Mouse (Mus musculus) heart, embryonic 11.5 days (tissue): ENCODE data around the gene Hip1r. TPM values are rescaled to one million over a fixed set of nuclear protein-coding genes. Genes with fewer than 3 reads are reported as not detected.

ENCODE experiments used
- ATAC-seq: fragments of 200-750 bp; cut with Nextera tagmentation; replicated peaks from 2 replicates; pipeline ENCODE4 v1.8.0; 2017; ENCODE audit warnings: moderate library complexity; ENCODE audit not compliant: insufficient number of reproducible peaks, low FRiP score, low TSS enrichment
- H3K27ac ChIP-seq: fragments of 300-500 bp; sonication (generic); 2 replicates; pipeline ENCODE4 v1.5.1; 2014; ENCODE audit warnings: mild to moderate bottlenecking, low read depth, low read length
- H3K27me3 ChIP-seq: fragments of 300-500 bp; sonication (generic); 2 replicates; pipeline ENCODE4 v1.6.1; 2014; ENCODE audit warnings: mild to moderate bottlenecking, low read length, mixed read lengths; ENCODE audit not compliant: control insufficient read depth, insufficient read depth
- H3K36me3 ChIP-seq: fragments of 300-500 bp; sonication (generic); 2 replicates; pipeline ENCODE4 v1.6.1; 2014; ENCODE audit warnings: mild to moderate bottlenecking, low read length, moderate library complexity, mixed read lengths; ENCODE audit not compliant: control insufficient read depth, insufficient read depth
- H3K4me1 ChIP-seq: fragments of 300-500 bp; sonication (generic); 2 replicates; pipeline ENCODE4 v1.6.1; 2014; ENCODE audit warnings: low read length; ENCODE audit not compliant: control insufficient read depth, insufficient read depth
- H3K4me2 ChIP-seq: fragments of 300-500 bp; sonication (generic); 2 replicates; pipeline ENCODE4 v1.6.1; 2014; ENCODE audit warnings: mild to moderate bottlenecking, moderate library complexity
- H3K4me3 ChIP-seq: fragments of 300-500 bp; sonication (generic); 2 replicates; pipeline ENCODE4 v1.5.1; 2014; ENCODE audit warnings: low read depth, low read length
- H3K9ac ChIP-seq: fragments of 300-500 bp; sonication (generic); 2 replicates; pipeline ENCODE4 v1.6.1; 2014; ENCODE audit warnings: mild to moderate bottlenecking, low read depth, low read length, moderate library complexity
- H3K9me3 ChIP-seq: fragments of 300-500 bp; sonication (generic); replicated peaks from 2 replicates; pipeline ENCODE4 v1.6.1; 2016; ENCODE audit warnings: low read length; ENCODE audit not compliant: control insufficient read depth
- WGBS: fragments of 180-500 bp; shearing (Covaris S2); extraction: QIAGEN DNeasy Blood & Tissue Kit; methylation state at CpG from one replicate; pipeline ENCODE4 v1.1.7; 2014; ENCODE audit not compliant: insufficient replicate concordance; 5-methylcytosine and 5-hydroxymethylcytosine counted together
- polyA plus RNA-seq: library from polyadenylated mRNA; unstranded; fragments of >200 nt; fragmentation: Nextera tagmentation; extraction: Ambion mirVana; gene quantifications from 2 replicates; pipeline ENCODE4 v1.2.1, GENCODE M21; 2014

Hip1r gene
- polyA plus RNA-seq, 1 experiment from 2014 or later, result 2.7 TPM

- ATAC-seq, result no peak
- Histone ChIP-seq H3K27ac (no peak overlapping the region), H3K4me2 (no peak overlapping the region), H3K4me3 (no peak overlapping the region), H3K9me3 (no peaks in the 10 kb centered on the region), H3K9ac (no peak overlapping the region), H3K27me3 (no peaks in the 10 kb centered on the region), H3K4me1 (peaks cover 7% of the 10 kb centered on the region), H3K36me3 (no peaks in the 10 kb centered on the region)
- WGBS, result 72% methylated on average over 10 of the region's 10 CpGs
These were observed 22.8 kb downstream of the Hip1r start for GRCm38 (mm10) chr5:123996194-123996593.

GRCm38 (mm10) chr5:123996695-123997094 is 23.3 kb downstream of the Hip1r start:
- no peak overlapping the region for H3K27ac ChIP-seq
- ATAC-seq, result no peak
- no peaks in the 10 kb centered on the region for H3K9me3 ChIP-seq
- H3K27me3 ChIP-seq, result no peaks in the 10 kb centered on the region
- H3K4me1 ChIP-seq, result peaks cover 8% of the 10 kb centered on the region
- no peak overlapping the region for H3K9ac ChIP-seq
- no peak overlapping the region for H3K4me2 ChIP-seq
- H3K36me3 ChIP-seq, result no peaks in the 10 kb centered on the region
- 87% methylated on average over 14 of the region's 14 CpGs for WGBS
- no peak overlapping the region for H3K4me3 ChIP-seq

- no peak overlapping the region for H3K27ac ChIP-seq
- WGBS, result 87% methylated on average over 24 of the region's 24 CpGs
- H3K4me1 ChIP-seq, result peaks cover 7% of the 10 kb centered on the region
- H3K4me2 ChIP-seq, result no peak overlapping the region
- H3K27me3 ChIP-seq, result no peaks in the 10 kb centered on the region
- H3K9ac ChIP-seq, result no peak overlapping the region
- H3K9me3 ChIP-seq, result no peaks in the 10 kb centered on the region
- no peak overlapping the region for H3K4me3 ChIP-seq
- H3K36me3 ChIP-seq, result no peaks in the 10 kb centered on the region
- no peak for ATAC-seq
These were observed 23.9 kb downstream of the Hip1r start for GRCm38 (mm10) chr5:123997211-123997751.

- Histone ChIP-seq H3K4me1 (peaks cover 4% of the 10 kb centered on the region), H3K27ac (no peak overlapping the region), H3K4me3 (no peak overlapping the region), H3K9me3 (no peaks in the 10 kb centered on the region), H3K36me3 (no peaks in the 10 kb centered on the region), H3K9ac (no peak overlapping the region), H3K4me2 (no peak overlapping the region; the same call in 1 of the 2 replicates), H3K27me3 (no peaks in the 10 kb centered on the region)
- no peak for ATAC-seq
- 80% methylated on average over 16 of the region's 16 CpGs for WGBS
These were observed 24.4 kb downstream of the Hip1r start for GRCm38 (mm10) chr5:123997811-123998210.

GRCm38 (mm10) chr5:123998370-123998769 is 24.9 kb downstream of the Hip1r start:
- no peak overlapping the region for H3K4me2 ChIP-seq

GRCm38 (mm10) chr5:124000824-124001223 is 27.4 kb downstream of the Hip1r start:
- WGBS, result 13% methylated on average over 7 of the region's 7 CpGs
- H3K4me3 ChIP-seq, result no peak overlapping the region
- H3K27ac ChIP-seq, result no peak overlapping the region
- H3K9me3 ChIP-seq, result no peaks in the 10 kb centered on the region
- H3K4me1 ChIP-seq, result peaks cover 8% of the 10 kb centered on the region
- peak; percentile 40; the same call in 1 of the 2 replicates for ATAC-seq
- no peak overlapping the region for H3K9ac ChIP-seq
- no peak overlapping the region for H3K4me2 ChIP-seq
- peaks cover 9% of the 10 kb centered on the region for H3K36me3 ChIP-seq
- H3K27me3 ChIP-seq, result no peaks in the 10 kb centered on the region

More at GRCm38 (mm10) chr5:123998370-123998769, 24.9 kb downstream of the Hip1r start:
- Histone ChIP-seq H3K4me3 (no peak overlapping the region), H3K36me3 (no peaks in the 10 kb centered on the region), H3K4me1 (peaks cover 8% of the 10 kb centered on the region), H3K9me3 (no peaks in the 10 kb centered on the region), H3K27me3 (no peaks in the 10 kb centered on the region), H3K27ac (no peak overlapping the region), H3K9ac (no peak overlapping the region)
- 44% methylated on average over 10 of the region's 10 CpGs for WGBS
- ATAC-seq, result no peak

GRCm38 (mm10) chr5:124001274-124001673 is 27.8 kb downstream of the Hip1r start:
- Histone ChIP-seq H3K36me3 (peaks cover 12% of the 10 kb centered on the region), H3K4me1 (peaks cover 8% of the 10 kb centered on the region), H3K27me3 (no peaks in the 10 kb centered on the region), H3K4me3 (no peak overlapping the region), H3K4me2 (no peak overlapping the region), H3K27ac (no peak overlapping the region), H3K9ac (no peak overlapping the region), H3K9me3 (no peaks in the 10 kb centered on the region)
- WGBS, result 47% methylated on average over 9 of the region's 9 CpGs
- no peak for ATAC-seq

- H3K4me2 ChIP-seq, result no peak overlapping the region
- no peaks in the 10 kb centered on the region for H3K27me3 ChIP-seq
- H3K9me3 ChIP-seq, result no peaks in the 10 kb centered on the region
- no peak overlapping the region for H3K4me3 ChIP-seq
- H3K4me1 ChIP-seq, result peaks cover 8% of the 10 kb centered on the region
- peaks cover 17% of the 10 kb centered on the region for H3K36me3 ChIP-seq
- ATAC-seq, result no peak
- no peak overlapping the region for H3K27ac ChIP-seq
- WGBS, result 86% methylated on average over 2 of the region's 2 CpGs
- H3K9ac ChIP-seq, result no peak overlapping the region
These were observed 29.4 kb downstream of the Hip1r start for GRCm38 (mm10) chr5:124002876-124003275.

- Histone ChIP-seq H3K36me3 (peaks cover 21% of the 10 kb centered on the region), H3K4me1 (peaks cover 8% of the 10 kb centered on the region), H3K9me3 (no peaks in the 10 kb centered on the region), H3K9ac (no peak overlapping the region), H3K4me3 (no peak overlapping the region), H3K4me2 (no peak overlapping the region), H3K27me3 (no peaks in the 10 kb centered on the region), H3K27ac (peak overlapping the region; percentile 18; the same call in 1 of the 2 replicates)
- WGBS, result 68% methylated on average over 4 of the region's 4 CpGs
- ATAC-seq, result no peak
These were observed 29.9 kb downstream of the Hip1r start for GRCm38 (mm10) chr5:124003375-124003774.
